Mouse (Mus musculus) gonadal fat pad, adult 2 months (tissue): ENCODE results near the gene Taf10. TPM values are rescaled to one million over a fixed set of nuclear protein-coding genes. Genes with fewer than 3 reads are reported as not detected.
"Not testable (repeated sequence)": the region's sequence is repeated elsewhere in the genome, so short reads cannot be mapped to it uniquely, and the experiment has no call there.

Experiments used
- DNase-seq: peaks from one replicate; pipeline ENCODE4 v3.0.0-alpha.2; 2012; ENCODE audit warnings: low read depth
- polyA plus RNA-seq: library from polyadenylated mRNA; depleted of rRNA; stranded (reverse); fragments of >200 nt; gene quantifications from 2 replicates; pipeline ENCODE4 v1.2.3, GENCODE M21; 2012

Gene Taf10
- polyA plus RNA-seq, 1 experiment = 426 TPM

- no peak for DNase-seq
These were observed 9.1 kb upstream of the Taf10 start for GRCm38 (mm10) chr7:105753281-105753680.

GRCm38 (mm10) chr7:105752716-105753115, 8.6 kb upstream of the Taf10 start:
- DNase-seq = no peak

GRCm38 (mm10) chr7:105751491-105752433, 7.6 kb upstream of the Taf10 start, which contains the start of gene Tpp1:
Tpp1 (minus strand) TSS chr7:105752235.
- DNase-seq = peak; percentile 77

GRCm38 (mm10) chr7:105747776-105748175, 3.6 kb upstream of the Taf10 start:
- no peak for DNase-seq

GRCm38 (mm10) chr7:105743246-105743925, 775 bp downstream of the Taf10 start:
- not testable (repeated sequence) for DNase-seq

- not testable (repeated sequence) for DNase-seq
These were observed 1.5 kb downstream of the Taf10 start for GRCm38 (mm10) chr7:105742539-105743215.

- DNase-seq = no peak
These were observed 2.2 kb downstream of the Taf10 start for GRCm38 (mm10) chr7:105741978-105742377.

- no peak for DNase-seq
These were observed 3.3 kb downstream of the Taf10 start for GRCm38 (mm10) chr7:105740851-105741250.

- DNase-seq = no peak
These were observed 3.9 kb downstream of the Taf10 start for GRCm38 (mm10) chr7:105740089-105740795.

- no peak for DNase-seq
These were observed 5.2 kb downstream of the Taf10 start for GRCm38 (mm10) chr7:105738948-105739347.

- no peak for DNase-seq
These were observed 5.9 kb downstream of the Taf10 start for GRCm38 (mm10) chr7:105738286-105738685.

- DNase-seq = no peak
These were observed 6.5 kb downstream of the Taf10 start for GRCm38 (mm10) chr7:105737648-105738047.

GRCm38 (mm10) chr7:105736911-105737521, 7.1 kb downstream of the Taf10 start, which contains the start of gene Rrp8:
Rrp8 (minus strand) TSS chr7:105737385.
- no peak for DNase-seq

GRCm38 (mm10) chr7:105736264-105736901, 7.8 kb downstream of the Taf10 start, which contains the start of gene Ilk:
Ilk (plus strand) TSS chr7:105736592.
- DNase-seq = peak; percentile 41

GRCm38 (mm10) chr7:105735464-105735863, 8.7 kb downstream of the Taf10 start:
- not testable (repeated sequence) for DNase-seq

GRCm38 (mm10) chr7:105734826-105735225, 9.3 kb downstream of the Taf10 start:
- DNase-seq = no peak

- no peak for DNase-seq
These were observed 10.3 kb downstream of the Taf10 start for GRCm38 (mm10) chr7:105733836-105734235.

GRCm38 (mm10) chr7:105728701-105729428, 15.3 kb downstream of the Taf10 start:
- DNase-seq = no peak

- DNase-seq = no peak
These were observed 17.2 kb downstream of the Taf10 start for GRCm38 (mm10) chr7:105726980-105727325.
